Mouse (Mus musculus) ES-E14 (cell line): ENCODE data around the gene Tuba1a. TPM values are rescaled to one million over a fixed set of nuclear protein-coding genes. Genes with fewer than 3 reads are reported as not detected.

ENCODE experiments used
- DNase-seq: peaks from one replicate; pipeline ENCODE4 v3.0.0-alpha.2; 2013; ENCODE audit warnings: low read depth, low spot score
- H3K27ac ChIP-seq: 2 replicates; pipeline ENCODE4 v1.5.1; 2012; ENCODE audit warnings: low read depth, mild to moderate bottlenecking, low read length, moderate library complexity, mixed read lengths; ENCODE audit not compliant: poor library complexity, insufficient read depth, severe bottlenecking
- H3K36me3 ChIP-seq: 2 replicates; pipeline ENCODE4 v1.6.1; 2012; ENCODE audit warnings: mild to moderate bottlenecking, low read length, moderate library complexity, mixed read lengths; ENCODE audit not compliant: control insufficient read depth, poor library complexity, insufficient read depth, severe bottlenecking
- H3K4me1 ChIP-seq, 2 experiments: fragments of 150-350 bp in 1 of 2; sonication (generic) in 1 of 2; 2 replicates each; pipeline ENCODE4 v1.6.1; 2012; ENCODE audit warnings: low read length in 2 of 2, mild to moderate bottlenecking in 1 of 2, mixed read lengths in 1 of 2; ENCODE audit not compliant: control insufficient read depth in 2 of 2, insufficient read depth in 2 of 2, poor library complexity in 1 of 2
- H3K4me3 ChIP-seq, 2 experiments: fragments of 150-350 bp in 1 of 2; sonication (generic) in 1 of 2; 2 replicates each; pipeline ENCODE4 v1.5.1; 2012; ENCODE audit warnings: low read length in 2 of 2, low read depth in 1 of 2, mild to moderate bottlenecking in 1 of 2, mixed read lengths in 1 of 2; ENCODE audit not compliant: insufficient read depth in 1 of 2, poor library complexity in 1 of 2, severe bottlenecking in 1 of 2
- H3K9ac ChIP-seq: 2 replicates; pipeline ENCODE4 v1.6.1; 2012; ENCODE audit warnings: low read depth, mild to moderate bottlenecking, low read length, mixed read lengths; ENCODE audit not compliant: poor library complexity, insufficient read depth, severe bottlenecking
- H3K9me3 ChIP-seq: fragments of 150-350 bp; sonication (generic); 2 replicates; pipeline ENCODE4 v1.6.1; 2012; ENCODE audit warnings: low read depth, mild to moderate bottlenecking, low read length; ENCODE audit not compliant: control insufficient read depth, insufficient read depth
- CHD2 ChIP-seq: IDR thresholded peaks from 2 replicates; pipeline ENCODE4 v1.6.1; 2014; ENCODE audit warnings: mild to moderate bottlenecking, low read depth, low read length, inconsistent platforms
- HCFC1 ChIP-seq: IDR thresholded peaks from 2 replicates; pipeline ENCODE4 v1.6.1; 2012; ENCODE audit warnings: low read length, inconsistent platforms, borderline replicate concordance; ENCODE audit not compliant: insufficient read depth
- MAFK ChIP-seq: IDR thresholded peaks from 2 replicates; pipeline ENCODE4 v1.6.1; 2014; ENCODE audit warnings: mild to moderate bottlenecking, low read depth, low read length, inconsistent platforms; ENCODE audit not compliant: insufficient read depth
- ZC3H11A ChIP-seq: IDR thresholded peaks from 2 replicates; pipeline ENCODE4 v1.6.1; 2012; ENCODE audit warnings: low read depth, mild to moderate bottlenecking, inconsistent platforms, low read length, borderline replicate concordance
- ZNF384 ChIP-seq: IDR thresholded peaks from 2 replicates; pipeline ENCODE4 v1.6.1; 2012; ENCODE audit warnings: low read depth, low read length, inconsistent platforms
- in situ Hi-C, 2 experiments: fragments of 600-800 bp; cut with MboI; formaldehyde crosslinking; loops; one replicate each; pipeline ENCODE4 v1.15.1; 2025; ENCODE audit warnings: low sequenced_read_pairs in 2 of 2, inconsistent platforms in 1 of 2; ENCODE audit not compliant: unreplicated experiment in 2 of 2
- total RNA-seq: library from RNA; depleted of rRNA; stranded (reverse); fragments of 300-350 nt; gene quantifications from 2 replicates; pipeline ENCODE4 v1.2.3, GENCODE M21; 2012

Gene Tuba1a
- total RNA-seq, 1 experiment, result 862 TPM

DNA sequence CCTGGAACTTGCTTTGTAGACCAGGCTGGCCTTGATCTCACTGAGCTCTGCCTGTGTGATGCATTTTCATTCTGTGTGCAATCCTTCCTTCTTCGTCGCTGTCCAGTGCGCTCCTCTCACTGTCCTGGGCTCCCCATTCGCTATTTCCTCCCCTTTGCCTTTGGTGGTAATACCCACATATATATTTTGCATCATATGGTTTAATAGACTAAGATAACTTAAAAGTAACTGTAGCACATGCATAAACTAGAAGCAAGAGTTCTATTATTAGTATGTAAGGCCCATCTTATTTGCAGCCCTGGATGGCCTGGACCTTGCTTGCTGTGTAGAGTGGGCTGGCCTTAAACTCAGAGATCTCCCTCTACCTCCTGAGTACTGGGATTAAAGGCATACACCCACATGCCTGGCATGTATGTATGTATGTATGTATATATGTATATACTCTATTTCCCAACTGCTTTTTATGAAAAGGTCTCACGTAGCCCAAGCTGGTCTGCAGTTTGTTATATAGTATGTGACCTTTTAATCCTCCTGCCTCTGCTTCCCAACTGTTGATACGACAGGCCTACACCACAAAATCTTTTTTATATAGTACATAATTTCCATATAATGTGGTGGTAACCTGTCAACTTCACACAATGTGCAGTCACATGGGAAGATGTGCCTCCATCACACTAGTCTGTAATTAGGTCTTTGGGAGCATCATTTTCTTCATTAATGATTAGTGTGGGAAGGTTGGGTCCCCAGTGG lies 4.5 kb downstream of the Tuba1a start:
- Histone ChIP-seq H3K9me3 (no peaks in the 10 kb centered on the region), H3K27ac (no peak overlapping the region), H3K4me3 (no peak overlapping the region), H3K36me3 (peaks cover 10% of the 10 kb centered on the region), H3K4me1 (peaks cover 7 to 8% of the 10 kb centered on the region in 2 experiments; a peak in 3 of 4 replicates), H3K9ac (no peak overlapping the region)
- in situ Hi-C loops, result no loop called here
- no peak for DNase-seq
- no peak for TF ChIP-seq HCFC1
- no peak for TF ChIP-seq MAFK
- TF ChIP-seq ZNF384, result no peak
- no peak; the same call in 1 of the 2 replicates for TF ChIP-seq CHD2
- TF ChIP-seq ZC3H11A, result no peak

- in situ Hi-C loops, result no loop called here
- Histone ChIP-seq H3K36me3 (peaks cover 10% of the 10 kb centered on the region), H3K9ac (no peak overlapping the region), H3K4me1 (peaks cover 5 to 10% of the 10 kb centered on the region in 2 experiments; a peak in 3 of 4 replicates), H3K27ac (no peak overlapping the region), H3K4me3 (no peak overlapping the region), H3K9me3 (no peaks in the 10 kb centered on the region)
- TF ChIP-seq ZC3H11A (no peak), MAFK (0 out of 2 replicates have a peak, but pooled peaks have one; percentile 45)
- no peak for DNase-seq
These were observed 5.1 kb downstream of the Tuba1a start for GRCm38 (mm10) chr15:98948382-98948781.

DNA sequence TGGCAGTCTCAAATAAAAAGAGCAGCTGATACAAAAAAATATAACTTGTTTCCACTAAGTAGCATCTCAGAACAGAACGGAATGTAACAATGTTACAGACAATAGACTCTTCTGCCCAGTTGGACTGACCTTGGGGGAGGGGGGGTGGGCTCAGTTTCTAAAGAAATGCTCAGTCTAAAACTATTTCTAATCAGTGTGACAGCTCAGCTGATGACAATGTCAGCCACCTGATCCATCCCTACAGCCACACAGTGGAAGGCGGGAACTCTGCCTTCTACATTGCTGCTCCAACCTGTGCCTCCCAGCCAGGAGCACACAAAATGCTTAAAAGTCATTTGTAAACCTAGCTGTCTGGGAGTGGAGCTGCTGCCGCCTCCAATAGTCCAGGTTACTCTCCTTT lies 5.6 kb downstream of the Tuba1a start:
- Histone ChIP-seq H3K9me3 (no peaks in the 10 kb centered on the region), H3K36me3 (peaks cover 10% of the 10 kb centered on the region), H3K9ac (no peak overlapping the region), H3K4me1 (peaks cover 5 to 10% of the 10 kb centered on the region in 2 experiments; a peak in 3 of 4 replicates), H3K4me3 (no peak overlapping the region), H3K27ac (no peak overlapping the region)
- in situ Hi-C loops, result no loop called here
- no peak for TF ChIP-seq CHD2
- DNase-seq, result no peak

- no peak for TF ChIP-seq CHD2
- no peak for TF ChIP-seq ZC3H11A
- TF ChIP-seq MAFK, result no peak
- TF ChIP-seq HCFC1, result no peak
- no peak for TF ChIP-seq ZNF384
- H3K9me3 ChIP-seq, result no peaks in the 10 kb centered on the region
- H3K9ac ChIP-seq, result no peak overlapping the region
- peak overlapping the region; percentile 55 for H3K27ac ChIP-seq
- no peaks in the 10 kb centered on the region for H3K36me3 ChIP-seq
- no peak overlapping the region for H3K4me3 ChIP-seq
- in situ Hi-C loops, result no loop called here
- no peak for DNase-seq
- peaks cover 2 to 8% of the 10 kb centered on the region in 2 experiments; a peak in 3 of 4 replicates for H3K4me1 ChIP-seq
These were observed 10.4 kb downstream of the Tuba1a start for GRCm38 (mm10) chr15:98943133-98943532.

GRCm38 (mm10) chr15:98942081-98942480 lies 11.4 kb downstream of the Tuba1a start:
- H3K9me3 ChIP-seq, result no peaks in the 10 kb centered on the region
- H3K4me3 ChIP-seq, result no peak overlapping the region
- peaks cover 2 to 7% of the 10 kb centered on the region in 2 experiments; a peak in 2 of 4 replicates for H3K4me1 ChIP-seq
- TF ChIP-seq ZC3H11A, result no peak
- TF ChIP-seq ZNF384, result no peak
- no peak for TF ChIP-seq CHD2
- no peak for TF ChIP-seq MAFK
- TF ChIP-seq HCFC1, result no peak
- H3K27ac ChIP-seq, result peak overlapping the region; percentile 40; the same call in 1 of the 2 replicates
- in situ Hi-C loops, result no loop called here
- no peak overlapping the region for H3K9ac ChIP-seq
- DNase-seq, result no peak
- no peaks in the 10 kb centered on the region for H3K36me3 ChIP-seq
